Mouse (Mus musculus) neural tube, embryonic 15.5 days (tissue): ENCODE results near the gene Iqgap3. TPM values are rescaled to one million over a fixed set of nuclear protein-coding genes. Genes with fewer than 3 reads are reported as not detected.

Experiments used
- ATAC-seq: fragments of 200-750 bp; cut with Nextera tagmentation; 2 replicates; pipeline ENCODE4 v1.8.0; 2017; ENCODE audit warnings: mild to moderate bottlenecking, moderate TSS enrichment, moderate library complexity; ENCODE audit not compliant: low FRiP score
- H3K27ac ChIP-seq: fragments of 300-500 bp; sonication (generic); replicated peaks from 2 replicates; pipeline ENCODE4 v1.5.1; 2015; ENCODE audit warnings: mild to moderate bottlenecking, inconsistent platforms
- H3K27me3 ChIP-seq: fragments of 300-500 bp; sonication (generic); replicated peaks from 2 replicates; pipeline ENCODE4 v1.6.1; 2015; ENCODE audit warnings: inconsistent platforms
- H3K36me3 ChIP-seq: fragments of 300-500 bp; sonication (generic); 2 replicates; pipeline ENCODE4 v1.6.1; 2015; ENCODE audit warnings: inconsistent platforms
- H3K4me1 ChIP-seq: fragments of 300-500 bp; sonication (generic); 2 replicates; pipeline ENCODE4 v1.6.1; 2015; ENCODE audit warnings: inconsistent platforms
- H3K4me2 ChIP-seq: fragments of 300-500 bp; sonication (generic); 2 replicates; pipeline ENCODE4 v1.6.1; 2015; ENCODE audit warnings: inconsistent platforms, mild to moderate bottlenecking, moderate library complexity
- H3K4me3 ChIP-seq: fragments of 300-500 bp; sonication (generic); replicated peaks from 2 replicates; pipeline ENCODE4 v1.5.1; 2015; ENCODE audit warnings: mild to moderate bottlenecking, inconsistent platforms
- H3K9ac ChIP-seq: fragments of 300-500 bp; sonication (generic); replicated peaks from 2 replicates; pipeline ENCODE4 v1.6.1; 2015; ENCODE audit warnings: mild to moderate bottlenecking, inconsistent platforms
- H3K9me3 ChIP-seq: fragments of 300-500 bp; sonication (generic); replicated peaks from 2 replicates; pipeline ENCODE4 v1.6.1; 2016; ENCODE audit warnings: inconsistent platforms
- WGBS: fragments of 180-500 bp; shearing (Covaris S2); methylation state at CpG from one replicate; pipeline ENCODE4 v1.1.7; 2015; ENCODE audit warnings: mixed read lengths; 5-methylcytosine and 5-hydroxymethylcytosine counted together
- polyA plus RNA-seq: library from polyadenylated mRNA; unstranded; fragments of >200 nt; fragmentation: Nextera tagmentation; extraction: Ambion mirVana; gene quantifications from 2 replicates; pipeline ENCODE4 v1.2.1, GENCODE M21; 2015

The Iqgap3 gene
- polyA plus RNA-seq, 1 experiment from 2014 or later, result 2.8 TPM

DNA sequence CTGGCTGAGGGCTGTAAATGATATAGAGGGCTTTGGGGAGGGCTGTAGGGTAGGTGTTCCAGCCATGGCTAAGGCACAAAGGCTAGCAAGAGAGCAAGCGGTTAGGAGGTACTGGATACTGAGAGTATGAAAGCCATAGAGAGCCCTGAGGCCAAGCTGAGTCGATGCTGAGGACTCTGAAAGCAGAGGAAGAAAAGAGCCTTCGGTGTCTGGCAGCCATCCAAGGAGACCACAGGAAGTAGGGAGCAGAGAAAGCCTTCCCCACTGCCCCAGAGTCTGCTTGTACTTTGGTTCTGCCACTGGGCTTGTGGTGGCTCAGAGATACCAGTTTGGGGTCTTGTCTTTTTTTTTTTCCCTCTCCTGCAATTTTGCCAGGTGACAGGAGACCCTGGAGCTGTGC lies 18.5 kb downstream of the Iqgap3 start:
- H3K4me3 ChIP-seq, result no peak overlapping the region
- no peaks in the 10 kb centered on the region for H3K4me1 ChIP-seq
- WGBS, result 79% methylated on average over 3 of the region's 3 CpGs
- no peak overlapping the region for H3K4me2 ChIP-seq
- ATAC-seq, result no peak
- H3K27ac ChIP-seq, result 0 out of 2 replicates have a peak overlapping the region, but pooled peaks have one; percentile 13
- no peaks in the 10 kb centered on the region for H3K27me3 ChIP-seq
- H3K36me3 ChIP-seq, result no peaks in the 10 kb centered on the region
- no peaks in the 10 kb centered on the region for H3K9me3 ChIP-seq
- H3K9ac ChIP-seq, result no peak overlapping the region

DNA sequence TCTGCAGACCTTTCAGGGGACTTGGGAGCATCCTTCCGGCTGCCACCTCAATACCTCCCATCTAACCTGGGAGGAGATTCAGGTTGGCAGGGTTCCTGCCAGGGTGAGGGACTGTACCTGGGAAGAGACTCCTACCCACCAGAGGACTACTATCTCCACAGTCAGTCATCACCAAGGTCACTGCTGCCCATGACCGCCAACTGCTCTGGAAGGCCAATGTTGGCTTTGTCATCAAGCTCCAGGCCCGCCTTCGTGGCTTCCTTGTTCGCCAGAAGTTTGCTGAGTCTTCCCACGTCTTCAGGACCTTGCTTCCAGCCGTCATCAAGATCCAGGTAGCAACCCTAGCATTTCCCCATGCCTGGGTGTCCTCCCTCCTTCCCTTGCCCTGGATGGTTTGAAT lies 20.0 kb downstream of the Iqgap3 start:
- WGBS, result 96% methylated on average over 7 of the region's 7 CpGs
- Histone ChIP-seq H3K36me3 (no peaks in the 10 kb centered on the region), H3K4me3 (no peak overlapping the region), H3K9ac (no peak overlapping the region), H3K4me2 (no peak overlapping the region), H3K9me3 (no peaks in the 10 kb centered on the region), H3K27me3 (no peaks in the 10 kb centered on the region), H3K27ac (no peak overlapping the region), H3K4me1 (no peaks in the 10 kb centered on the region)
- no peak for ATAC-seq

DNA sequence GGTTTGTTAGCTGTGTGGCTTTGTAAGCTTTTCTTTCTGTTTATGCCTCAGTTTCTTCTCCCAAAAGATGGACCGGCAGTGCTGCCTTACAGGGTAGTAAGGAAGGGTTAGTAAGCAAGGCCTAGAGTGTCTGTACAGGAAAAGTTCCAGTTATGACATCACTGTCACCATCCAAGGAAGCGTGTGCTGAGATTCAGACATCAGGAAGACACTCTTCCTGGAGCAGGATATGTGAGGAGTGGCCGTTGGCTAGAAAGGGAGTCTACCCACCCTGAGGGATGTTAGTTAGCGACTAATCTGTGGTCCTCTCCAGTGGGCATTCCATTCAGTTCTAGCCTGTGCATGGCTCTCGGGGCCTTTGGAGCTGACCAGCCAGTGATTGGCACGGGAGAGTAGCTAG lies 20.4 kb downstream of the Iqgap3 start:
- no peak overlapping the region for H3K4me2 ChIP-seq
- H3K9ac ChIP-seq, result no peak overlapping the region
- H3K27ac ChIP-seq, result no peak overlapping the region
- WGBS, result 90% methylated on average over 6 of the region's 6 CpGs
- no peaks in the 10 kb centered on the region for H3K4me1 ChIP-seq
- no peaks in the 10 kb centered on the region for H3K27me3 ChIP-seq
- no peak for ATAC-seq
- no peaks in the 10 kb centered on the region for H3K9me3 ChIP-seq
- H3K36me3 ChIP-seq, result no peaks in the 10 kb centered on the region
- H3K4me3 ChIP-seq, result no peak overlapping the region

DNA sequence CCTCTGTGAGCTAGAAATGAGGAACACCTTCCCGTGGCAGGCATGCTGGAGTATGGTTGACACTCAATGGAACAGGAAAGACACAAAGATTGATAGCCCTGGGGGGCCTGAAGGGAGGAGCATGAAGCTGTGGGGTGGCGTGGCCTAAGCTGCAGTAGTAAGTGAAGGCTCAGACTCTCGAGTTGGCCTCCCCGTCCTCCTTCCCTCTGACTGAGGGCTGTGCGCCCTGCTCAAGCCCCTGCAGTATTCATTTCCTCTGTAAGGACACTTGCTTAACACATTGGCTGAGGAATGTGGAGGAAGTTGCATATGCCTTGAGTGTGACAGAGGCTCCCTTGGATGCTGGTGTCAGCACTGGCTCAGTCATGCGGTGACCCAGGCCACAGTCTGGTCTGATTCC lies 20.8 kb downstream of the Iqgap3 start:
- Histone ChIP-seq H3K27me3 (no peaks in the 10 kb centered on the region), H3K9me3 (no peaks in the 10 kb centered on the region), H3K4me1 (no peaks in the 10 kb centered on the region), H3K4me2 (no peak overlapping the region), H3K9ac (no peak overlapping the region), H3K36me3 (no peaks in the 10 kb centered on the region), H3K27ac (no peak overlapping the region), H3K4me3 (no peak overlapping the region)
- no peak for ATAC-seq
- 82% methylated on average over 6 of the region's 6 CpGs for WGBS

DNA sequence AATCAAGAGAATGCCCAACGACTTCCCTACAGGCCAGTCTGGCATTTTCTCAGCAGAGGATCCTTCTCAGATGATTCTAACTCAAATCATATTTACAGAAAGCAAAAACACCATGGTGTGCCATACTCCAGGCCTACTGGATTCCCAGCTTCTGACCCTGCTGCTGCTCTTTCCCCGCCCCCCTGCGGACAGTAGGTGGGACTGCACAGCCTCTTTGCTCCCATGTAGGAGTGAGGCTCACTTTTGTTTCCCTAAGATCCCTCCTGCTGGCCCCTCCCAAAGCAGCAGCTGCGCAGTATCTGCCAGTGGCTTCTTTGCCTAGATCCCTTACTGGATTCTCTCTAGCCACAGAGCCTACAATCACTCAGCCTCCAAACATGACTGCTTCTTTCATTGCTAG lies 24.4 kb downstream of the Iqgap3 start:
- no peak overlapping the region for H3K4me3 ChIP-seq
- no peaks in the 10 kb centered on the region for H3K27me3 ChIP-seq
- 87% methylated on average over 4 of the region's 4 CpGs for WGBS
- H3K36me3 ChIP-seq, result no peaks in the 10 kb centered on the region
- ATAC-seq, result no peak
- no peaks in the 10 kb centered on the region for H3K4me1 ChIP-seq
- H3K9ac ChIP-seq, result no peak overlapping the region
- H3K4me2 ChIP-seq, result no peak overlapping the region
- H3K27ac ChIP-seq, result no peak overlapping the region
- no peaks in the 10 kb centered on the region for H3K9me3 ChIP-seq

DNA sequence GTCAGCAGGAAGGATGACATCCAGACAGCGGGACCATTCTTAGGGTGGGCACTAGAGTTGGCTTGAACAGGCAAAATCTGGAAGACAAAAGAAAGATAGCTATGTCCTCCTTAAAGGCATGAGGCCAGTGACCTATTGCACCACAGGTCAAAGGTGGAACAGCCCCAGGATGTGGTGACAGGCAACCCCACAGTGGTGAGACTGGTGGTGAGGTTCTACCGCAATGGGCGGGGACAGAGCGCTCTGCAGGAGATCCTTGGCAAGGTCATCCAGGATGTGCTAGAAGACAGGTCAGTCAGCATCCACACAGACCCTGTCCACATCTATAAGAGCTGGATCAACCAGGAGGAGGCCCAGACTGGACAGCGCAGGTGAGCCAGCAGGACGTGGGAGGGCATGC lies 27.4 kb downstream of the Iqgap3 start:
- H3K27ac ChIP-seq, result no peak overlapping the region
- H3K27me3 ChIP-seq, result no peaks in the 10 kb centered on the region
- no peak for ATAC-seq
- 93% methylated on average over 6 of the region's 6 CpGs for WGBS
- no peaks in the 10 kb centered on the region for H3K9me3 ChIP-seq
- no peak overlapping the region for H3K9ac ChIP-seq
- no peak overlapping the region for H3K4me3 ChIP-seq
- H3K36me3 ChIP-seq, result no peaks in the 10 kb centered on the region
- no peak overlapping the region for H3K4me2 ChIP-seq
- no peaks in the 10 kb centered on the region for H3K4me1 ChIP-seq

DNA sequence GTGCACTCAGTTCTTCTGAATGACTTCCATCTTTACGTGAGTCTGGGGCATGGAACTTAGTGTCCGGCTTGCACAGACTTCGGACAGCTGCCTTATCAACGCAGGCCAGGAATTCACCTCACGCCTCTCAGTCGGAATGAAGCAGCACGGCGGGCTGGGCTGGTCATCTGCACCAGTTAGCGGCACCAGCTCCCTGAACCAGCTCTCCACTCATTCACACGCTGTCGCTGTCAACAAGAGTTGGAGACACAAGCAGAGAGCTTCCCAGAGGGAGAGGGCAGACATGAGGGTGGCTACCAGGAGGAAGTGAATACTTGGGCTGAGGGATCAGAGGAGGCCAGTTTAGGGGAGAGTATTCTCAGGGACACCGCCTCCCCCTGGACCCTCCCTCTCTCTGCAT lies 32.6 kb downstream of the Iqgap3 start:
- no peak overlapping the region for H3K9ac ChIP-seq
- 96% methylated on average over 12 of the region's 12 CpGs for WGBS
- no peaks in the 10 kb centered on the region for H3K36me3 ChIP-seq
- H3K4me3 ChIP-seq, result no peak overlapping the region
- no peak for ATAC-seq
- no peaks in the 10 kb centered on the region for H3K9me3 ChIP-seq
- no peak overlapping the region for H3K27ac ChIP-seq
- no peak overlapping the region for H3K4me2 ChIP-seq
- no peaks in the 10 kb centered on the region for H3K27me3 ChIP-seq
- no peaks in the 10 kb centered on the region for H3K4me1 ChIP-seq

DNA sequence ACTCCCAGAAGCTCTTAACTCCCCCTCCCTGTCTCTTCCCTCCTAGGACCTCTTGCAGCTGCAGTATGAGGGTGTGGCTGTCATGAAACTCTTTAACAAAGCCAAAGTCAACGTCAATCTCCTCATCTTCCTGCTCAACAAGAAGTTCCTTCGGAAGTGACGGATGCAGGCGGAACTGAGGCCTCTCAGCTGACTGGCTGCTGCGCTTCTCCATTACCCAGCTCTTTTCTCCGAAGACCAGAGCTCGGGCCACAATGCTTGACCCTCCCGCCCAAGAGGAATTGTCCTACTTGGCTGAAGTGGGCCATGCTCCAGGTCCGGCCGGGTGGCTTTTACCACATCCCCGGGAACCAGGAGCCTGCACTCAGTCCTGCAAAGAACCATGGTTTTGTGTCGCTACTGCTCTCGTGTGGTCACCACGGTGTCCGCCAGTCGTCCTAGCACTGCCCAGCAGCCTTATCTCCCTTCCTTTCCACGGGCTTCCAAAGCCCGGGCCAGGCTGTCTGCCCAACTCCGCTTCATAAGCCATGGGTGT lies 38.4 kb downstream of the Iqgap3 start:
- Histone ChIP-seq H3K27me3 (no peaks in the 10 kb centered on the region), H3K9ac (no peak overlapping the region), H3K4me2 (no peak overlapping the region), H3K36me3 (no peaks in the 10 kb centered on the region), H3K4me3 (no peak overlapping the region), H3K9me3 (no peaks in the 10 kb centered on the region), H3K4me1 (no peaks in the 10 kb centered on the region), H3K27ac (no peak overlapping the region)
- WGBS, result 92% methylated on average over 19 of the region's 19 CpGs
- no peak for ATAC-seq

DNA sequence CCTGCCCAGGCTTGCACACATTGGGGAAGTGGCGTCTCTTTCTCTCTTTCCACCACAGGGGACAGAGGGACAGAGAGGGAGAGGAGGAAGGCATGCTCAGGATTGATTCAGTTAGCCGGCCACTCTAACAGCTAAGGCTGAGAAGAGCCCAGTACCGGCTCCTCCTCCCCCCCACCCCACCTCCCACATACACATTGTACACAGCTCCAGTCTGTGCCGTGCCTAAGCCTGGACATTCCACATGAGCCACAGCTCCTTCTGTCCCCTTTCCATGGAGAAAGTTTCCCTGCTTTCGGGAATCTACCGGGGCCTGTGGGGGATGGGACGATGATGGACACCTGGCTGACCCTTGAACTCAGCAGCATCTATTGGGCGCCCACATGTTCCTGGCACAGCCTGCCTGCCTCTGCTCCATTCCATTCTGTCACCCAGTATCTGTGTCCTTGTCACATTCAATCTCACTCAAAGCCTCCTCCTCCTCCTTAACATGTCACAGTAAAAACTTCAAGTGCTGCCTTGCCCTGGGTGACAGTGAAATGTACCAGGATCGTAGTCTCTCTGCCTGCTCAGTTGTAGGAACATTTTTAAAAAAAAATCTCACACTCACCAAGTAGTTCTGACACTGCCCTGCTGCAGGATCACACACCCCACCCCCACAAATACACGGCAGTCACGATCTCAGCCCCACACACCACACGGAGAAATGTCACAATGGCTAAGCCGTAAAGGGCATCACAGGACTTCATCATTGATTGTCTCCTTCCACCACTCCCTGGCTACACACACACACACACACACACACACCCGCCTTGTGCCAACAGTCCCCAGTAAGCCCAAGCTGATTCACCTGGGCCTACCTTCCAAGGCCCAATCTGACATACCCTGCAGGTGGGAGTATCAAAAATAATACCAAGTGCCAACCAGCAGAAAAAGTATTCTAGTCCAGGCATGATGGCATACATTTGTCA lies 39.7 kb downstream of the Iqgap3 start:
- no peak overlapping the region for H3K9ac ChIP-seq
- no peaks in the 10 kb centered on the region for H3K36me3 ChIP-seq
- ATAC-seq, result no peak
- H3K4me1 ChIP-seq, result no peaks in the 10 kb centered on the region
- no peaks in the 10 kb centered on the region for H3K9me3 ChIP-seq
- no peak overlapping the region for H3K4me3 ChIP-seq
- no peak overlapping the region for H3K27ac ChIP-seq
- WGBS, result 71% methylated on average over 14 of the region's 14 CpGs
- no peaks in the 10 kb centered on the region for H3K27me3 ChIP-seq
- H3K4me2 ChIP-seq, result no peak overlapping the region

DNA sequence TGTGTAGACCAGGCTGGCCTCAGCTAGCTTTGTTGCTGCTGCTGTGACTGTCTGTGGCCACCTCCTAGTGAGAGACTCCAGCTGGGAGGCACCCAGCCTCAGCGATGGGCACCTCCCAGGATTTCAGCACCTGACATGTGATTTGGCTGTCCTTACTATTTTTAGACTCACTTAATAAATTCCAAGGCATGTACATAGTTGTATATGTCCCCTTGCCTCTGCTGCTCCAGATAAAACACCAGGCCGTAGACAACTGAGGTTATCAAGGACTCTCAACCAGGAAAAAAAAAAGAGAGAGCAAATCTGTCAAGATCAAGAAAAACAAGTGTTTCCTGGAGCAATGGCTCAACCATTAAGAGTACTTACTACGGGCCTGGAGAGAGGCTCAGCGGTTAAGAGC lies 43.4 kb downstream of the Iqgap3 start:
- ATAC-seq, result no peak
- Histone ChIP-seq H3K9me3 (no peaks in the 10 kb centered on the region), H3K36me3 (no peaks in the 10 kb centered on the region), H3K9ac (no peak overlapping the region), H3K4me2 (no peak overlapping the region), H3K4me1 (no peaks in the 10 kb centered on the region), H3K27me3 (no peaks in the 10 kb centered on the region), H3K4me3 (no peak overlapping the region), H3K27ac (no peak overlapping the region)
- 72% methylated on average over 4 of the region's 4 CpGs for WGBS

DNA sequence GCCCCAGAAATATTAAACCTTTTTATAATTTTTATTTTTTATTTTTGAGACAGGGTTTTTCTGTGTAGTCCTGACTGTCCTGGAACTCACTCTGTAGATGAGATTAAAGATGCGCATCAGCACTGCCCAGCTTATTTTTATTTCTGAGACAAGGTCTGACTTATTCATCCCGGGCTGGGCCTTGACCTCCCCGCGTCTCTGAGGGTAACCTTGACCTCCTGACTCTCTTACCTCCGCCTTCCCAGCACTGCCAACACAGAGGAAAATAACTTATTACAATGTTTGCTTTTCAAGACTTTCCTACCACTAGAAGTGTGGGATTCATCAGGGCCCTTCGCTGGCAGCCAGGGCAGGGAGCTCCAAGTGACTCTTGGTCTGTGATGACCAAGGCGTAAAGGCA lies 44.4 kb downstream of the Iqgap3 start:
- H3K27ac ChIP-seq, result no peak overlapping the region
- WGBS, result 89% methylated on average over 7 of the region's 7 CpGs
- H3K9ac ChIP-seq, result no peak overlapping the region
- no peaks in the 10 kb centered on the region for H3K27me3 ChIP-seq
- H3K4me3 ChIP-seq, result no peak overlapping the region
- no peak overlapping the region for H3K4me2 ChIP-seq
- ATAC-seq, result no peak
- H3K4me1 ChIP-seq, result no peaks in the 10 kb centered on the region
- no peaks in the 10 kb centered on the region for H3K36me3 ChIP-seq
- H3K9me3 ChIP-seq, result no peaks in the 10 kb centered on the region

DNA sequence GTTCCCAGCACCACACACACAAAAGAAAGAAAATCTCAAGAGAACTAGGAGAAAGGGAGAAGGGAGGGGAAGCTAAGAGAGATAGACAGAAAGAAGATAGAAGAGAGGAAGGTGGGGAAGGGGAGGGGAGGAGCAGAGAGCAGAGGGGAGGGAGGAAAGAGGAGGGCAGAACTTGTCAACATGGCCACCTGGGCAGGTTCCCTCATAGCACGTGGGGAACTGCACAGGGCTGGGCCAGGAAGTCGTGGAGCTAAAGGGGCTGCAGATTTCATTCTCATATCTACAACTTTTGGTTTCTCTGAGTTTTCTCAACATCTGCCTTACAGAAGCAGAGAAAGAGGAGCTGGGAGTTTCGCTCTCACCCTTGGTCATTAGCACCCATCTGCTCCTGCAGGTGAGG lies 45.9 kb downstream of the Iqgap3 start:
- no peak overlapping the region for H3K4me3 ChIP-seq
- H3K4me1 ChIP-seq, result no peaks in the 10 kb centered on the region
- WGBS, result 78% methylated on average over 3 of the region's 3 CpGs
- no peaks in the 10 kb centered on the region for H3K9me3 ChIP-seq
- no peak overlapping the region for H3K4me2 ChIP-seq
- H3K36me3 ChIP-seq, result no peaks in the 10 kb centered on the region
- no peak overlapping the region for H3K9ac ChIP-seq
- no peak overlapping the region for H3K27ac ChIP-seq
- no peaks in the 10 kb centered on the region for H3K27me3 ChIP-seq
- no peak for ATAC-seq
